Mouse (Mus musculus): Measurements from ENCODE around the gene Adgre1. TPM values are rescaled to one million over a fixed set of nuclear protein-coding genes. Genes with fewer than 3 reads are reported as not detected.

The Adgre1 gene
- total RNA-seq, 2 experiments from 2014 or later, result not detected

Other genes starting within 250 kb of the Adgre1 start
- not detected in 2 replicates for gene Cd70, start 208.9 kb upstream of the Adgre1 start, total RNA-seq (2014; fragmentation: Nextera tagmentation)
- not detected in 2 replicates for gene Cd70, start 208.9 kb upstream of the Adgre1 start, total RNA-seq (2017)
- gene Tnfsf14, start 164.5 kb upstream of the Adgre1 start, total RNA-seq (2014; fragmentation: Nextera tagmentation), result 1.0 and 1.2 TPM in 2 replicates
- gene Tnfsf14, start 164.5 kb upstream of the Adgre1 start, total RNA-seq (2017), result 0.99 and 1.6 TPM in 2 replicates
- gene C3, start 130.6 kb upstream of the Adgre1 start, total RNA-seq (2014; fragmentation: Nextera tagmentation), result 8.9 TPM in 1 of 2 replicates, not detected in the other
- gene C3, start 130.6 kb upstream of the Adgre1 start, total RNA-seq (2017), result 1.7 and 7.1 TPM in 2 replicates
- gene Gpr108, start 110.2 kb upstream of the Adgre1 start, total RNA-seq (2014; fragmentation: Nextera tagmentation), result 18.7 and 23.9 TPM in 2 replicates
- gene Gpr108, start 110.2 kb upstream of the Adgre1 start, total RNA-seq (2017), result 6.2 and 10.6 TPM in 2 replicates
- 3.9 and 4.5 TPM in 2 replicates for gene Trip10, start 109.2 kb upstream of the Adgre1 start, total RNA-seq (2014; fragmentation: Nextera tagmentation)
- gene Trip10, start 109.2 kb upstream of the Adgre1 start, total RNA-seq (2017), result 8.3 and 10.0 TPM in 2 replicates
- 39.2 and 44.7 TPM in 2 replicates for gene Vav1, start 79.6 kb upstream of the Adgre1 start, total RNA-seq (2014; fragmentation: Nextera tagmentation)
- 86.4 and 126 TPM in 2 replicates for gene Vav1, start 79.6 kb upstream of the Adgre1 start, total RNA-seq (2017)
- gene Vmn2r120, start 186.8 kb downstream of the Adgre1 start, total RNA-seq (2014; fragmentation: Nextera tagmentation), result not detected in 2 replicates
- gene Vmn2r120, start 186.8 kb downstream of the Adgre1 start, total RNA-seq (2017), result not detected in 2 replicates

Measured in megakaryocyte-erythroid progenitor cell, adult 5-6 weeks (primary cell).